Mouse (Mus musculus) kidney, adult 11 months (tissue): ENCODE data around the gene Dnaaf1.
A peak's percentile ranks its signal among the peaks of the same experiment; 100 is the strongest.

Experiments
- DNase-seq: peaks from one replicate; pipeline ENCODE4 v3.0.0; 2022

The Dnaaf1 gene

GRCm38 (mm10) chr8:119572411-119572810 is 2.6 kb upstream of the Dnaaf1 start:
- no peak for DNase-seq

- DNase-seq: no peak
These were observed 311 bp downstream of the Dnaaf1 start for GRCm38 (mm10) chr8:119575366-119575726.

GRCm38 (mm10) chr8:119579096-119579495 is 4.1 kb downstream of the Dnaaf1 start:
- no peak for DNase-seq

GRCm38 (mm10) chr8:119580441-119581161 is 5.6 kb downstream of the Dnaaf1 start:
- DNase-seq: no peak

- no peak for DNase-seq
These were observed 10.9 kb downstream of the Dnaaf1 start for GRCm38 (mm10) chr8:119585901-119586300.

- DNase-seq: no peak
These were observed 13.3 kb downstream of the Dnaaf1 start for GRCm38 (mm10) chr8:119588321-119588720.

GRCm38 (mm10) chr8:119588844-119589243 is 13.8 kb downstream of the Dnaaf1 start:
- no peak for DNase-seq

- no peak for DNase-seq
These were observed 15.3 kb downstream of the Dnaaf1 start for GRCm38 (mm10) chr8:119590348-119590747.

- DNase-seq: peak; percentile 67
These were observed 16.4 kb downstream of the Dnaaf1 start for GRCm38 (mm10) chr8:119591456-119591855.

GRCm38 (mm10) chr8:119603771-119604170 is 28.7 kb downstream of the Dnaaf1 start:
- no peak for DNase-seq

- DNase-seq: no peak
These were observed 29.4 kb downstream of the Dnaaf1 start for GRCm38 (mm10) chr8:119604398-119604803.

GRCm38 (mm10) chr8:119604996-119605395 is 30.0 kb downstream of the Dnaaf1 start, which contains the start of gene Taf1c:
Gene Taf1c (minus strand): TSS chr8:119605222.
- DNase-seq: peak; percentile 94

GRCm38 (mm10) chr8:119606224-119606623 is 31.2 kb downstream of the Dnaaf1 start:
- DNase-seq: no peak

GRCm38 (mm10) chr8:119612471-119612870 is 37.4 kb downstream of the Dnaaf1 start, which contains the start of gene Adad2:
Gene Adad2 (plus strand): TSS chr8:119612747.
- no peak for DNase-seq

- no peak for DNase-seq
These were observed 40.1 kb downstream of the Dnaaf1 start for GRCm38 (mm10) chr8:119615096-119615495.

- DNase-seq: no peak
These were observed 41.3 kb downstream of the Dnaaf1 start for GRCm38 (mm10) chr8:119616358-119616757.

- no peak for DNase-seq
These were observed 41.8 kb downstream of the Dnaaf1 start for GRCm38 (mm10) chr8:119616811-119617210.

- DNase-seq: no peak
These were observed 42.6 kb downstream of the Dnaaf1 start for GRCm38 (mm10) chr8:119617586-119617985.

GRCm38 (mm10) chr8:119618887-119619286 is 43.9 kb downstream of the Dnaaf1 start:
- no peak for DNase-seq

GRCm38 (mm10) chr8:119620116-119620840 is 45.2 kb downstream of the Dnaaf1 start:
- DNase-seq: no peak

- DNase-seq: no peak
These were observed 45.9 kb downstream of the Dnaaf1 start for GRCm38 (mm10) chr8:119620848-119621465.

- DNase-seq: no peak
These were observed 47.5 kb downstream of the Dnaaf1 start for GRCm38 (mm10) chr8:119622555-119622954.

- no peak for DNase-seq
These were observed 48.0 kb downstream of the Dnaaf1 start for GRCm38 (mm10) chr8:119623061-119623460.

- DNase-seq: no peak
These were observed 48.7 kb downstream of the Dnaaf1 start for GRCm38 (mm10) chr8:119623744-119624143.
